Mouse (Mus musculus) layer of hippocampus, adult 18-20 months (tissue): ENCODE data around the gene Arrdc5. TPM values are rescaled to one million over a fixed set of nuclear protein-coding genes. Genes with fewer than 3 reads are reported as not detected.

Source experiments
- DNase-seq, 2 experiments: peaks; one replicate each; pipeline ENCODE4 v3.0.0; 2022; ENCODE audit warnings: low spot score in 2 of 2
- total RNA-seq, 2 experiments: library from RNA; stranded (reverse); gene quantifications; 2 replicates each; pipeline ENCODE4 v1.2.3; 2021

The Arrdc5 gene
- total RNA-seq, 2 experiments from 2014 or later: not detected

- peak; percentile 84 to 93 for DNase-seq
Measured at GRCm38 (mm10) chr17:56303847-56304586, 3.9 kb upstream of the Arrdc5 start.

GRCm38 (mm10) chr17:56303160-56303846 lies 3.2 kb upstream of the Arrdc5 start, which contains the start of gene Uhrf1:
TSS of gene Uhrf1 (plus strand) at chr17:56303321.
- DNase-seq: no peak

- no peak for DNase-seq
Measured at GRCm38 (mm10) chr17:56302363-56302996, 2.4 kb upstream of the Arrdc5 start.

GRCm38 (mm10) chr17:56298238-56298637 lies 1.8 kb downstream of the Arrdc5 start:
- DNase-seq: no peak

GRCm38 (mm10) chr17:56296201-56296600 lies 3.9 kb downstream of the Arrdc5 start:
- no peak for DNase-seq

GRCm38 (mm10) chr17:56294241-56294640 lies 5.8 kb downstream of the Arrdc5 start:
- peak in 1 of 2 experiments; percentile 57 for DNase-seq

GRCm38 (mm10) chr17:56293291-56293690 lies 6.8 kb downstream of the Arrdc5 start:
- DNase-seq: no peak

- DNase-seq: no peak
Measured at GRCm38 (mm10) chr17:56292531-56293222, 7.4 kb downstream of the Arrdc5 start, which contains the start of gene Plin3. TSS of gene Plin3 (minus strand) at chr17:56292873.

GRCm38 (mm10) chr17:56291826-56292475 lies 8.1 kb downstream of the Arrdc5 start:
- no peak for DNase-seq

- peak in 1 of 2 experiments; percentile 75 for DNase-seq
Measured at GRCm38 (mm10) chr17:56291171-56291511, 8.9 kb downstream of the Arrdc5 start.

- peak in 1 of 2 experiments; percentile 79 for DNase-seq
Measured at GRCm38 (mm10) chr17:56290388-56291170, 9.5 kb downstream of the Arrdc5 start.

GRCm38 (mm10) chr17:56289371-56290331 lies 10.4 kb downstream of the Arrdc5 start:
- no peak for DNase-seq

GRCm38 (mm10) chr17:56288866-56289265 lies 11.2 kb downstream of the Arrdc5 start:
- no peak for DNase-seq

- DNase-seq: no peak
Measured at GRCm38 (mm10) chr17:56287830-56288229, 12.3 kb downstream of the Arrdc5 start.

- DNase-seq: no peak
Measured at GRCm38 (mm10) chr17:56285995-56286394, 14.1 kb downstream of the Arrdc5 start.

GRCm38 (mm10) chr17:56283316-56283715 lies 16.8 kb downstream of the Arrdc5 start:
- DNase-seq: peak in 1 of 2 experiments; percentile 59

- DNase-seq: peak in 1 of 2 experiments; percentile 67
Measured at GRCm38 (mm10) chr17:56282802-56283201, 17.3 kb downstream of the Arrdc5 start.

GRCm38 (mm10) chr17:56281193-56281592 lies 18.9 kb downstream of the Arrdc5 start:
- no peak for DNase-seq
